Mouse (Mus musculus) kidney, adult 2 months (tissue): ENCODE measurements around the gene Syt17.

Source experiments
- CTCF ChIP-seq: fragments of 200-500 bp; conservative IDR thresholded peaks from 2 replicates; pipeline ENCODE4 v1.5.1; 2011; ENCODE audit warnings: low read depth, mild to moderate bottlenecking, control low read depth, low read length, moderate library complexity, mixed read lengths; ENCODE audit not compliant: insufficient read depth, insufficient read length
- POLR2A ChIP-seq: fragments of 200-500 bp; IDR thresholded peaks from one replicate; pipeline ENCODE4 v1.6.1; 2011; ENCODE audit warnings: low read depth, low read length, control low read depth

GRCm38 (mm10) chr7:118375341-118375740 is 72.7 kb downstream of the Syt17 start:
- TF ChIP-seq CTCF: no peak
- no peak for TF ChIP-seq POLR2A
